Mouse (Mus musculus) liver, adult 2 months (tissue): ENCODE measurements around the gene Ms4a13. TPM values are rescaled to one million over a fixed set of nuclear protein-coding genes. Genes with fewer than 3 reads are reported as not detected.
"Not testable (repeated sequence)": the region's sequence is repeated elsewhere in the genome, so short reads cannot be mapped to it uniquely, and the experiment has no call there.

Experiments
- DNase-seq: peaks from one replicate; pipeline ENCODE4 v3.0.0-alpha.2; 2011; ENCODE audit warnings: low read depth, low spot score; ENCODE audit errors: extremely low read depth
- H3K27ac ChIP-seq: fragments of 200-500 bp; replicated peaks from 2 replicates; pipeline ENCODE4 v1.5.1; 2012; ENCODE audit warnings: low read depth, mild to moderate bottlenecking, control low read depth, inconsistent platforms, low read length; ENCODE audit not compliant: insufficient read depth
- H3K27me3 ChIP-seq: fragments of 200-500 bp; 2 replicates; pipeline ENCODE4 v1.6.1; 2012; ENCODE audit warnings: mild to moderate bottlenecking, moderate library complexity, low read length, inconsistent platforms; ENCODE audit not compliant: control insufficient read depth, insufficient read depth
- H3K36me3 ChIP-seq: fragments of 200-500 bp; 2 replicates; pipeline ENCODE4 v1.6.1; 2012; ENCODE audit warnings: low read length, inconsistent platforms; ENCODE audit not compliant: control insufficient read depth, insufficient read depth
- H3K4me1 ChIP-seq: fragments of 200-500 bp; 2 replicates; pipeline ENCODE4 v1.6.1; 2011; ENCODE audit warnings: low read length; ENCODE audit not compliant: control insufficient read depth, insufficient read depth
- H3K4me3 ChIP-seq: fragments of 200-500 bp; 2 replicates; pipeline ENCODE4 v1.5.1; 2011; ENCODE audit warnings: low read depth, mild to moderate bottlenecking, control low read depth, low read length, moderate library complexity; ENCODE audit not compliant: insufficient read depth
- H3K79me2 ChIP-seq: fragments of 200-500 bp; 2 replicates; pipeline ENCODE4 v1.6.1; 2012; ENCODE audit warnings: inconsistent platforms, mild to moderate bottlenecking, low read length, moderate library complexity; ENCODE audit not compliant: control insufficient read depth, insufficient read depth
- H3K9ac ChIP-seq: fragments of 200-500 bp; 2 replicates; pipeline ENCODE4 v1.6.1; 2012; ENCODE audit warnings: low read depth, mild to moderate bottlenecking, control low read depth, inconsistent platforms, low read length
- CTCF ChIP-seq: fragments of 200-500 bp; IDR thresholded peaks from 2 replicates; pipeline ENCODE4 v1.5.1; 2011; ENCODE audit warnings: low read depth, low read length, control low read depth
- POLR2A ChIP-seq: fragments of 200-500 bp; IDR thresholded peaks from 2 replicates; pipeline ENCODE4 v1.6.1; 2011; ENCODE audit warnings: low read length, control low read depth; ENCODE audit not compliant: insufficient read depth; ENCODE audit errors: extremely low read depth
- WGBS: fragments of 180-500 bp; shearing (Covaris S2); methylation state at CpG from one replicate; pipeline ENCODE4 v1.1.7; 2018; 5-methylcytosine and 5-hydroxymethylcytosine counted together
- polyA plus RNA-seq: library from polyadenylated mRNA; depleted of rRNA; stranded (reverse); fragments of >200 nt; gene quantifications from 2 replicates; pipeline ENCODE4 v1.2.3, GENCODE M21; 2012; rRNA removed
- total RNA-seq: library from RNA; depleted of rRNA; stranded (reverse); fragments of >200 nt; gene quantifications from 2 replicates; pipeline ENCODE4 v1.2.3, GENCODE M21; 2014; rRNA removed

The Ms4a13 gene
- total and polyA plus RNA-seq, 2 experiments, result not detected

DNA sequence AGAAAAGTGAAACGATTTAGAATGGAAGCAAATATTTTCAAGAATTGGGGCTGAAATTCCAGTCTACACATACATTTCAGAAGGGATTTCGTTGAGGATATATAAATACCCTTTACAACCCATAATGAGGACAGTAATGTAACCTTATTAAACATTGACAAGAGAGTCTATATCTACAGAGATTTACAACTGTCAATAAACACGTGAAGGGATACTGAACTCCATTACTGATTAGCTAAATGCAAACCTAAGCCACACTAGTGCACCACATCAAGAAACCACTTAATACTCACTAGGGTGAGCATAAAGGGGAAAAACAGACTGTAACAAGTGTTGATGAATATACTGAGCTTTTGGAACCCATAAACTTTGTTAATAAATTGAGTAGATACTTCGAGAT is 61.2 kb downstream of the Ms4a13 start:
- Histone ChIP-seq H3K4me3 (no peak overlapping the region), H3K9ac (no peak overlapping the region), H3K27me3 (0 out of 2 replicates have a peak, but pooled peaks cover 2% of the 10 kb centered on the region), H3K36me3 (no peaks in the 10 kb centered on the region), H3K4me1 (no peaks in the 10 kb centered on the region), H3K27ac (no peak overlapping the region), H3K79me2 (no peaks in the 10 kb centered on the region)
- 55% methylated on average over 4 of the region's 4 CpGs for WGBS
- TF ChIP-seq CTCF (no peak), POLR2A (no peak)
- DNase-seq, result no peak

DNA sequence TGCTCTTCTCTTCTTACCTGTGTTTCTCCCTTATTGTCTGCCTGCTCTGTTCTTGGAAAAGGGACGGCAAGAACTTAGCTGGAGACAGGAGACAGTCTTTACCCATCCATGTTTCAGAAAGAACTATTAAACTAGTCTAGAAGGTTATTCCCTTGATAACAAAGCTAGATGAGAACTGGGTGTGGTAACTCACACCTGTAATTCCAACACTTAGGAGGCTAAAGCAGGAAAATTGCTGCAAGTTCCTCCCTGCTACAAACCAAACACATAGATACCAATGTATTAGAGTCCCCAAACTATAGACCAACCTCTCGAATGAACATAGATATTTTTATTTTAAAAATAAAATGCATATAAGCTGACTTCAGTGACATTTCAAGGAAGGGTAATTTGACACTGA is 61.7 kb downstream of the Ms4a13 start:
- Histone ChIP-seq H3K79me2 (no peaks in the 10 kb centered on the region), H3K27me3 (0 out of 2 replicates have a peak, but pooled peaks cover 2% of the 10 kb centered on the region), H3K4me1 (no peaks in the 10 kb centered on the region), H3K4me3 (no peak overlapping the region), H3K27ac (no peak overlapping the region), H3K36me3 (no peaks in the 10 kb centered on the region), H3K9ac (no peak overlapping the region)
- DNase-seq, result no peak
- WGBS, result 93% methylated on average over 2 of the region's 2 CpGs
- TF ChIP-seq POLR2A, result no peak
- no peak for TF ChIP-seq CTCF

DNA sequence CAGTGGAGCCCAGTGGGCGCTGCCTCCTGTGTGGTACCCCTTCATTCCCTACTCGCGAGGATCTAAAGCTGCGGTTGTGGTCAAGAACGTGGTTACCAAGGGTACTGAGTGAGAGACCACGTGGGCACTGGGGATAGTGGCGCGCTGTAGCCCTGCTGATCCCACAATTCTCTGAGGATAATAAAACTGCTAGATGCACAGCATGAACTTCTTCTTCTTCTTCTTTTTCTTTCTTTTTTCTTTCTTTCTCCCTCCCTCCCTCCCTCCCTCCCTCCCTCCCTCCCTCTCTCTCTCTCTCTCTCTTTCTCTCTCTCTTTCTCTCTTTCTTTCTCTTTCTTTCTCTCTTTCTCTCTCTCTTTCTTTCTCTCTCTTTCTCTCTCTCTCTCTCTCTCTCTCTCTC is 65.8 kb downstream of the Ms4a13 start, which contains the start of gene 1700017D01Rik:
TSS of gene 1700017D01Rik (minus strand) at position 101 of the 400 bp plus-strand sequence.
- not testable (repeated sequence) for H3K27ac ChIP-seq, H3K4me1 ChIP-seq, H3K79me2 ChIP-seq, H3K4me3 ChIP-seq, DNase-seq, H3K9ac ChIP-seq, H3K36me3 ChIP-seq, H3K27me3 ChIP-seq
- 78% methylated on average over 8 of the region's 8 CpGs for WGBS

DNA sequence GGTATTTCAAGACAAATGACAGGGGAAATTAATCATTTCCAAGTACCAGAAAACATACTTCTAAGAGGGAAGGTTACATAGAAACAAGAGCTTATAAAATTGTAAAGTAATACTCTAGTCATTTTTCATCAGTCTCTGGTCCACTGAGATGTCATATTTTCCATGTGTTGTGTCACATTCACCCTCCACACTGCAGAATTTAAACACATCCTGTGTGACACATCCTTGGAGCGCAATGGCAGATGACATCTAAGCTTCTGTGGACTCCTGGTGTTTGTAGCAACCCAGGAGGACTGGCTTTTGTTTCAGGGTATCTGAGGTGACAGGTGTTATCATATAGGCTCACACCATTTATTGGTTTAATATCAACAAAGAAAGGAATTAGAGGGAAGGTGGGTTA is 66.8 kb downstream of the Ms4a13 start:
- no peaks in the 10 kb centered on the region for H3K36me3 ChIP-seq
- WGBS, result 82% methylated on average over 1 of the region's 1 CpGs
- H3K27ac ChIP-seq, result no peak overlapping the region
- H3K4me3 ChIP-seq, result no peak overlapping the region
- TF ChIP-seq CTCF (no peak), POLR2A (no peak)
- H3K4me1 ChIP-seq, result no peaks in the 10 kb centered on the region
- no peak overlapping the region for H3K9ac ChIP-seq
- no peak for DNase-seq
- 0 out of 2 replicates have a peak, but pooled peaks cover 2% of the 10 kb centered on the region for H3K27me3 ChIP-seq
- no peaks in the 10 kb centered on the region for H3K79me2 ChIP-seq

DNA sequence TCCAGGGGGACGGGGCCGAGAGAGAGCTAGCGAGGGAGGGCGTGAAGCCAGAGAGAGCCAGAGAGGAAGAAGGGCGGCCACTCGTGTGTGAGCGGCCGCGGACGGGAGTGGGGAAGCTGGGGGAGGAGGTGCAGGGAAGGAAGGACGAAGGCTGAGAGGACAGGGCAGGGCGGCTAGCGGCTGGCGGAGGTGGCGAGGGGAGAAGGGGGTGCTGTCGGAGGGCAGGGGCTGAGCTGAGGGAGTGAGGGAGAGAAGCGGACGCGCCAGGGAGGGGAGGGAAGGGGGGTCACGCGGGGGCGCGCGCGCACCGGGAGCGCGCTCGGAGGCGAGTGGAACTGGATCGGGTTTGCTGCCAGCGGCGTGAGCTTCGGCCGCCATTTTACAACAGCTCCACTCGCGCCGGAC is 75.5 kb downstream of the Ms4a13 start:
- H3K79me2 ChIP-seq, H3K27ac ChIP-seq, H3K36me3 ChIP-seq, H3K27me3 ChIP-seq, DNase-seq, H3K4me1 ChIP-seq: not testable (repeated sequence)
- Histone ChIP-seq H3K4me3 (peak overlapping the region; percentile 66), H3K9ac (peak overlapping the region; percentile 73)
- WGBS, result 2% methylated on average over 14 of the region's 38 CpGs

Other genes starting within 250 kb of the Ms4a13 start
- 1.2 and 1.3 TPM in 2 replicates for gene Ccdc86, start 247.5 kb downstream of the Ms4a13 start, total RNA-seq
- 4.3 and 4.4 TPM in 2 replicates for gene Ccdc86, start 247.5 kb downstream of the Ms4a13 start, polyA plus RNA-seq
- gene Ms4a10, start 222.1 kb downstream of the Ms4a13 start, total RNA-seq, result not detected in 2 replicates
- gene Ms4a10, start 222.1 kb downstream of the Ms4a13 start, polyA plus RNA-seq, result not detected in 2 replicates
- not detected in 2 replicates for gene Ms4a15, start 203.5 kb downstream of the Ms4a13 start, total RNA-seq
- not detected in 2 replicates for gene Ms4a15, start 203.5 kb downstream of the Ms4a13 start, polyA plus RNA-seq
- gene Ms4a18, start 178.7 kb downstream of the Ms4a13 start, total RNA-seq, result not detected in 2 replicates
- not detected in 2 replicates for gene Ms4a18, start 178.7 kb downstream of the Ms4a13 start, polyA plus RNA-seq
- 0.83 and 1.7 TPM in 2 replicates for gene Ms4a8a, start 115.6 kb downstream of the Ms4a13 start, total RNA-seq
- 0.78 and 1.9 TPM in 2 replicates for gene Ms4a8a, start 115.6 kb downstream of the Ms4a13 start, polyA plus RNA-seq
- gene 1700017D01Rik, start 65.9 kb downstream of the Ms4a13 start, total RNA-seq, result not detected in 2 replicates
- gene 1700017D01Rik, start 65.9 kb downstream of the Ms4a13 start, polyA plus RNA-seq, result not detected in 2 replicates
- not detected in 2 replicates for gene 1700025F22Rik, start 31.4 kb downstream of the Ms4a13 start, total RNA-seq
- gene 1700025F22Rik, start 31.4 kb downstream of the Ms4a13 start, polyA plus RNA-seq, result not detected in 2 replicates
- not detected in 2 replicates for gene Ms4a12, start 35.7 kb upstream of the Ms4a13 start, total RNA-seq
- not detected in 2 replicates for gene Ms4a12, start 35.7 kb upstream of the Ms4a13 start, polyA plus RNA-seq
- gene Ms4a1, start 69.5 kb upstream of the Ms4a13 start, total RNA-seq, result 0.74 and 1.7 TPM in 2 replicates
- 0.07 and 0.20 TPM in 2 replicates for gene Ms4a1, start 69.5 kb upstream of the Ms4a13 start, polyA plus RNA-seq
- gene Ms4a5, start 87.1 kb upstream of the Ms4a13 start, total RNA-seq, result not detected in 2 replicates
- not detected in 2 replicates for gene Ms4a5, start 87.1 kb upstream of the Ms4a13 start, polyA plus RNA-seq
- gene Ms4a14, start 117.7 kb upstream of the Ms4a13 start, total RNA-seq, result 0.07 TPM in 1 of 2 replicates, not detected in the other
- not detected in 2 replicates for gene Ms4a14, start 117.7 kb upstream of the Ms4a13 start, polyA plus RNA-seq
- gene Ms4a7, start 139.4 kb upstream of the Ms4a13 start, total RNA-seq, result 1.3 TPM in 2 replicates
- 0.21 and 0.35 TPM in 2 replicates for gene Ms4a7, start 139.4 kb upstream of the Ms4a13 start, polyA plus RNA-seq
- 0.28 TPM in 1 of 2 replicates, not detected in the other for gene Ms4a4a, start 178.8 kb upstream of the Ms4a13 start, total RNA-seq
- not detected in 2 replicates for gene Ms4a4a, start 178.8 kb upstream of the Ms4a13 start, polyA plus RNA-seq
- gene Ms4a4c, start 208.0 kb upstream of the Ms4a13 start, total RNA-seq, result 0.74 and 1.3 TPM in 2 replicates
- gene Ms4a4c, start 208.0 kb upstream of the Ms4a13 start, polyA plus RNA-seq, result 0.26 TPM in 1 of 2 replicates, not detected in the other
- gene Ms4a4b, start 246.8 kb upstream of the Ms4a13 start, total RNA-seq, result 0.65 and 1.1 TPM in 2 replicates
- 0.96 and 1.9 TPM in 2 replicates for gene Ms4a4b, start 246.8 kb upstream of the Ms4a13 start, polyA plus RNA-seq